Mouse (Mus musculus) bone marrow macrophage, adult 2 months (primary cell): Measurements from ENCODE around the gene Cyld.

ENCODE experiments used
- CTCF ChIP-seq: IDR thresholded peaks from 2 replicates; pipeline ENCODE4 v1.5.1; 2012; ENCODE audit warnings: low read depth, mild to moderate bottlenecking, low read length, moderate library complexity
- POLR2A ChIP-seq: IDR thresholded peaks from 2 replicates; pipeline ENCODE4 v1.6.1; 2012; ENCODE audit warnings: mild to moderate bottlenecking, low read depth, low read length, borderline replicate concordance

GRCm38 (mm10) chr8:88698048-88698447 lies 1.2 kb downstream of the Cyld start:
- no peak for TF ChIP-seq CTCF
- TF ChIP-seq POLR2A, result no peak
